Mouse (Mus musculus): ENCODE measurements at regions not wholly inside any gene's neighbourhood (a gene's known extent, or its start where the extent isn't known, plus 50 kb on each side); places are given as distances from the start of the nearest gene placed in this dataset.
A peak's percentile ranks its signal among the peaks of the same experiment; 100 is the strongest.

DNA sequence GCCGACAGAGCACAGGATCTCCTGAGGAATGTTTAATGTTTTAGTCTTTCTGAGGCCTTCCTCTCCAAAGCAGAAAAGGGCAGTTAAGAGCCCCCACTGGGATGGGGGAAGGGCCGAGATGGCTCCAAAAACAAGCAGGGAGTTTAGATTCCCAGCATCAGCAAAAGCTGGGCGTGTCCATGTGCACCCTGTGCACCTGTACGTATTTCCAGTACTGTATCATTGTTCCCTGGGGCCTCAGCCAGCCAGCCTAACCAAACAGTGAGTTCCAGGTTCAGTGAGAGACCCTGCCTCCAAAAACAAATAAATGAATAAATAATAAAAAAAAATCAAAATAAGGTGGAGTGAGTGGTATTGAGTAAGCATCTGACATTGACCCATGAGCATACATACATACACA lies 50.8 kb upstream of the Olfm1 start:
- ATAC-seq (replicated peaks; ENCODE audit: poor library complexity) = no peak

DNA sequence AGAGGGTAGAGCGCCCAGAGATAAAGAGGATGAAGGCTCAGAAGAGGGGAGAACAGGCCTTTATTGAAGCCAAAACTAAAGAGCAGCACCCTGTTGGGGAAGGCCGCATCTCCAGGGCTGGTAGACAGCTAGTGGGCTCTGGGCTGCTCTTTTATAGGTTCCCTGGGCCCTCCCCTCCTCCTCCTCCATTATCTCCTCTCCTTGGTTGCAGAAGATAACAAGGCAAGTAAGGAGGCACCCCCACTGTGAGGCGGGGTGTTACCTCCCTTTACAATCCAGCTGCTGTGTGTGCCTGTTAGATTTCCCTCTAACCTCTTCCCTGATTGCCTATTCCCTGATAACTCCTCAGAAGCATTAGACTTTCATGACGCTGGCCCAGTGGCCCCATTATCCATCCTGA lies 51.2 kb upstream of the Olfm1 start:
- ATAC-seq (replicated peaks; ENCODE audit: poor library complexity) = peak; percentile 75

DNA sequence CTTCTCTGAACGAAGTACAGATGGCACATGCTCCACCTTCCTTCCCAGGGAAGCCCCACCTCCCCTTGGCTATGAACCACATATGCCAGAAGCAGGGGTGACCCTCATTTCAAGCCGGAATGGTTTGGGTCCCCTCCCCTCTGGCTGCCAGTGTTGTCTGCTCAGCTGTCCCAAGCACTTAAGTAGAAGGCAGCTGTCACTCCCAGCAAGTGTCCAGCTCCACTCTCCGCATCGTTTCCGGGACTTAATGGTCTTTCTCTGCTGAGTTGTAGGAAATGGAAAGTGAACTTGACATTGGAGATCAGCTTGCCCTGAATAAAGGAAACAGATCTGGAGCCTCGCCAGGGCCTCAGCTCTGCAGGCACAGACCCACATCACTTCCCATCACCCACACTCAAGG lies 53.9 kb upstream of the Fcnb start:
- no peak for ATAC-seq (replicated peaks; ENCODE audit: poor library complexity)

DNA sequence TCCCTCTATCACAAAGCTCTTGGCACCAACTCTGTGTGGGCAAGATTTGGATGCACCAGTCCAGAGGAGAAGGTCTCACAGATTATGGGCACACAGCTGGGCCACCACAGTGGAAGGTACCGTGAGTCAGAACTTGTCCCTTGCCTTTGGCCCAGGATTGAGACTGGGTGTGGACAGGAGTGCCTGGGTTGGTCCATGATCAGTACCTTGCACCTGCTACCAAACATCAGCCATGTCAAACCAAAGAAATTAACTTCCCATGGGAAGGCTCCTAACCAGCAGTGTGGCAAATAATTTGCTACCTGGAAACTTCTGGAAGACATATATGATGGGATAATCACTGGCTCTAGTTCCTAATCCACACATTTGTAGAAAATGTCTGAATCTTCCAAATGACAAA lies 49.9 kb upstream of the Fcnb start:
- ATAC-seq (replicated peaks; ENCODE audit: poor library complexity) = no peak
